In genomic region chr4:52660701-52661117, GRCm38 (mm10) we compare ENCODE assay signal across 11 mouse cellular contexts.
DNase-seq lines count a peak whose midpoint lies in the region; ATAC-seq and TF ChIP-seq lines count a peak whose summit lies in the region.
"Had no signal": no experiment of that assay in that cellular context is flagged by ENCODE, and none has a peak within 500 bp of the region (broad histone marks: within the 10 kb centered on the region; RNA-seq: fewer than 3 reads in every experiment).

No protein-coding gene starts in this region.

- no peak for TF ChIP-seq POLR2A in cerebellum, adult 2 months (IDR thresholded peaks at IDR 0.05; ENCODE audit: borderline replicate concordance, insufficient read depth, low read length)

- no peak overlapping the region for H3K27ac ChIP-seq in heart, embryonic 14.5 days (replicated peaks in 1 of 2; ENCODE audit: control insufficient read depth in 1 of 2, insufficient read depth in 1 of 2, low read depth in 2 of 2, low read length in 2 of 2)
- no peak overlapping the region for H3K27ac ChIP-seq in forebrain, embryonic 16.5 days (ENCODE audit: low read length)
- H3K27ac ChIP-seq in midbrain, embryonic 13.5 days = no peak overlapping the region
- H3K27ac ChIP-seq in cerebellum, adult 2 months (ENCODE audit: insufficient read depth, low read length) = no peak overlapping the region

- H3K36me3 ChIP-seq in heart, embryonic 14.5 days (ENCODE audit: control insufficient read depth, insufficient read depth, low read length) = no peaks in the 10 kb centered on the region
- no peaks in the 10 kb centered on the region for H3K36me3 ChIP-seq in forebrain, embryonic 16.5 days (ENCODE audit: control insufficient read depth, insufficient read depth)
- H3K36me3 ChIP-seq in midbrain, embryonic 13.5 days = no peaks in the 10 kb centered on the region

- H3K4me1 ChIP-seq in heart, embryonic 14.5 days (ENCODE audit: control insufficient read depth in 2 of 2, insufficient read depth in 2 of 2, low read length in 2 of 2) = peaks cover 2 to 6% of the 10 kb centered on the region in 2 experiments; a peak in 2 of 4 replicates
- peaks cover 6% of the 10 kb centered on the region for H3K4me1 ChIP-seq in forebrain, embryonic 16.5 days (replicated peaks; ENCODE audit: control insufficient read depth, insufficient read depth, low read length)
- H3K4me1 ChIP-seq in midbrain, embryonic 13.5 days (replicated peaks) = peaks cover 6% of the 10 kb centered on the region; the same call in 1 of the 2 replicates
- H3K4me1 ChIP-seq in cerebellum, adult 2 months (ENCODE audit: control insufficient read depth, insufficient read depth, low read length) = no peaks in the 10 kb centered on the region

- ATAC-seq in heart, embryonic 14.5 days (ENCODE audit: insufficient number of reproducible peaks, insufficient read depth, low FRiP score, low read depth) = no peak
- peak; percentile 71 for ATAC-seq in forebrain, embryonic 16.5 days
- ATAC-seq in midbrain, embryonic 13.5 days = peak; percentile 93
- ATAC-seq: lung, postnatal 0 days had no signal

- WGBS in heart, embryonic 14.5 days = 19% methylated on average over 3 of the region's 3 CpGs
- 3% methylated on average over 3 of the region's 3 CpGs for WGBS in forebrain, embryonic 16.5 days
- WGBS in midbrain, embryonic 13.5 days = 3% methylated on average over 3 of the region's 3 CpGs
- 31% methylated on average over 3 of the region's 3 CpGs for WGBS in cerebellum, adult 2 months

- H3K27me3 ChIP-seq in heart, embryonic 14.5 days (ENCODE audit: control insufficient read depth, insufficient read depth, low read length) = no peaks in the 10 kb centered on the region
- H3K27me3 ChIP-seq in forebrain, embryonic 16.5 days (replicated peaks; ENCODE audit: control insufficient read depth, insufficient read depth, low read length) = no peaks in the 10 kb centered on the region
- no peaks in the 10 kb centered on the region for H3K27me3 ChIP-seq in midbrain, embryonic 13.5 days
- H3K27me3 ChIP-seq in cerebellum, adult 2 months (ENCODE audit: control insufficient read depth, insufficient read depth, low read length) = no peaks in the 10 kb centered on the region

- no peaks in the 10 kb centered on the region for H3K9me3 ChIP-seq in heart, embryonic 14.5 days (ENCODE audit: control insufficient read depth, low read length)
- no peaks in the 10 kb centered on the region for H3K9me3 ChIP-seq in forebrain, embryonic 16.5 days (ENCODE audit: control insufficient read depth, low read length)
- H3K9me3 ChIP-seq in midbrain, embryonic 13.5 days = no peaks in the 10 kb centered on the region

- H3K9ac ChIP-seq in heart, embryonic 14.5 days (ENCODE audit: low read length) = no peak overlapping the region
- no peak overlapping the region for H3K9ac ChIP-seq in forebrain, embryonic 16.5 days (replicated peaks; ENCODE audit: low read depth, low read length)
- H3K9ac ChIP-seq in midbrain, embryonic 13.5 days (replicated peaks) = no peak overlapping the region

- H3K4me2 ChIP-seq in heart, embryonic 14.5 days (ENCODE audit: low read length) = 0 out of 2 replicates have a peak overlapping the region, but pooled peaks have one; percentile 4
- 0 out of 2 replicates have a peak overlapping the region, but pooled peaks have one; percentile 9 for H3K4me2 ChIP-seq in forebrain, embryonic 16.5 days (ENCODE audit: low read length)
- H3K4me2 ChIP-seq in midbrain, embryonic 13.5 days (replicated peaks) = peak overlapping the region; percentile 29
- H3K4me2 ChIP-seq: heart, embryonic 11.5 days had no signal

- no peak overlapping the region for H3K4me3 ChIP-seq in heart, embryonic 14.5 days (ENCODE audit: control insufficient read depth in 1 of 2, insufficient read depth in 1 of 2, low read depth in 1 of 2, low read length in 2 of 2)
- H3K4me3 ChIP-seq in forebrain, embryonic 16.5 days (replicated peaks; ENCODE audit: low read length) = no peak overlapping the region
- no peak overlapping the region for H3K4me3 ChIP-seq in midbrain, embryonic 13.5 days (replicated peaks)
- H3K4me3 ChIP-seq in cerebellum, adult 2 months (replicated peaks; ENCODE audit: insufficient read depth, low read depth, low read length) = no peak overlapping the region

- TF ChIP-seq CTCF in cerebellum, adult 2 months (IDR thresholded peaks at IDR 0.05; ENCODE audit: borderline replicate concordance, insufficient read depth, low read depth, low read length) = no peak

- DNase-seq in heart, postnatal 4 days = no peak
- DNase-seq in WW6 (ENCODE audit: low read depth, low spot score) (peak; percentile 60), adipocyte (ENCODE audit: low spot score) (no peak)
- no peak for DNase-seq in cerebellum, adult 2 months
- DNase-seq in frontal cortex, postnatal 25 days (ENCODE audit: low spot score in 2 of 2) = no peak
- DNase-seq: kidney, postnatal 25 days had no signal
